Mouse (Mus musculus): Measurements from ENCODE around the gene Gm28230. TPM values are rescaled to one million over a fixed set of nuclear protein-coding genes. Genes with fewer than 3 reads are reported as not detected.

The Gm28230 gene
- polyA plus RNA-seq, 1 experiment from 2014 or later = 2.4 TPM

GRCm38 (mm10) chr2:74721882-74722281, 4.6 kb upstream of the Gm28230 start:
- peak overlapping the region; percentile 80 for H3K9ac ChIP-seq
- peaks cover 100% of the 10 kb centered on the region for H3K4me1 ChIP-seq (replicated peaks)
- H3K4me3 ChIP-seq = peak overlapping the region; percentile 46
- peak overlapping the region; percentile 93 for H3K27ac ChIP-seq (replicated peaks)
- no peaks in the 10 kb centered on the region for H3K27me3 ChIP-seq
- H3K9me3 ChIP-seq = no peaks in the 10 kb centered on the region
- peaks cover 23% of the 10 kb centered on the region; the same call in 1 of the 2 replicates for H3K36me3 ChIP-seq
- peak overlapping the region; percentile 74 for H3K4me2 ChIP-seq
- ATAC-seq (ENCODE audit: low read depth) = peak; percentile 32
- 2% methylated on average over 6 of the region's 6 CpGs for WGBS

- Histone ChIP-seq H3K4me3 (peak overlapping the region; percentile 46), H3K9ac (peak overlapping the region; percentile 80)
Measured at GRCm38 (mm10) chr2:74722949-74723348, 3.6 kb upstream of the Gm28230 start.

GRCm38 (mm10) chr2:74724244-74725015, 2.1 kb upstream of the Gm28230 start:
- Histone ChIP-seq H3K9me3 (no peaks in the 10 kb centered on the region), H3K27me3 (no peaks in the 10 kb centered on the region), H3K9ac (peak overlapping the region; percentile 80), H3K27ac (replicated peaks) (peak overlapping the region; percentile 93), H3K4me3 (peak overlapping the region; percentile 46), H3K36me3 (peaks cover 46% of the 10 kb centered on the region), H3K4me1 (replicated peaks) (peaks cover 100% of the 10 kb centered on the region), H3K4me2 (peak overlapping the region; percentile 74)
- ATAC-seq (ENCODE audit: low read depth) = no peak
- 12% methylated on average over 7 of the region's 7 CpGs for WGBS

More at GRCm38 (mm10) chr2:74722949-74723348, 3.6 kb upstream of the Gm28230 start:
- Histone ChIP-seq H3K4me1 (replicated peaks) (peaks cover 100% of the 10 kb centered on the region), H3K27ac (replicated peaks) (peak overlapping the region; percentile 93), H3K9me3 (no peaks in the 10 kb centered on the region), H3K4me2 (peak overlapping the region; percentile 74), H3K36me3 (peaks cover 33% of the 10 kb centered on the region), H3K27me3 (no peaks in the 10 kb centered on the region)
- 6% methylated on average over 8 of the region's 8 CpGs for WGBS
- no peak for ATAC-seq (ENCODE audit: low read depth)

- Histone ChIP-seq H3K4me2 (peak overlapping the region; percentile 74), H3K9me3 (no peaks in the 10 kb centered on the region), H3K4me3 (peak overlapping the region; percentile 46), H3K27me3 (no peaks in the 10 kb centered on the region), H3K27ac (replicated peaks) (peak overlapping the region; percentile 93), H3K9ac (peak overlapping the region; percentile 80), H3K36me3 (peaks cover 50% of the 10 kb centered on the region), H3K4me1 (replicated peaks) (peaks cover 98% of the 10 kb centered on the region)
- no peak for ATAC-seq (ENCODE audit: low read depth)
- WGBS = 11% methylated on average over 17 of the region's 17 CpGs
Measured at GRCm38 (mm10) chr2:74725171-74725570, 1.4 kb upstream of the Gm28230 start.

GRCm38 (mm10) chr2:74726973-74727639, 578 bp downstream of the Gm28230 start:
- peak overlapping the region; percentile 93 for H3K27ac ChIP-seq (replicated peaks)
- peaks cover 63% of the 10 kb centered on the region for H3K36me3 ChIP-seq
- no peaks in the 10 kb centered on the region for H3K9me3 ChIP-seq
- H3K4me3 ChIP-seq = peak overlapping the region; percentile 46
- no peaks in the 10 kb centered on the region for H3K27me3 ChIP-seq
- peaks cover 98% of the 10 kb centered on the region for H3K4me1 ChIP-seq (replicated peaks)
- H3K9ac ChIP-seq = peak overlapping the region; percentile 80
- H3K4me2 ChIP-seq = peak overlapping the region; percentile 74
- 1% methylated on average over 43 of the region's 43 CpGs for WGBS
- peak; percentile 15 for ATAC-seq (ENCODE audit: low read depth)

- ATAC-seq (ENCODE audit: low read depth) = peak; percentile 62
- Histone ChIP-seq H3K36me3 (peaks cover 63% of the 10 kb centered on the region), H3K4me1 (replicated peaks) (peaks cover 98% of the 10 kb centered on the region), H3K27me3 (no peaks in the 10 kb centered on the region), H3K9me3 (no peaks in the 10 kb centered on the region), H3K4me3 (peak overlapping the region; percentile 46), H3K9ac (peak overlapping the region; percentile 80), H3K27ac (replicated peaks) (peak overlapping the region; percentile 93), H3K4me2 (peak overlapping the region; percentile 74)
- WGBS = 2% methylated on average over 24 of the region's 25 CpGs
Measured at GRCm38 (mm10) chr2:74727640-74728302, 1.2 kb downstream of the Gm28230 start.

GRCm38 (mm10) chr2:74728303-74728680, 1.8 kb downstream of the Gm28230 start:
- 15% methylated on average over 13 of the region's 13 CpGs for WGBS
- Histone ChIP-seq H3K9ac (peak overlapping the region; percentile 80), H3K36me3 (peaks cover 58% of the 10 kb centered on the region), H3K27ac (replicated peaks) (peak overlapping the region; percentile 93), H3K4me2 (peak overlapping the region; percentile 74), H3K4me3 (peak overlapping the region; percentile 46), H3K4me1 (replicated peaks) (peaks cover 98% of the 10 kb centered on the region), H3K9me3 (no peaks in the 10 kb centered on the region), H3K27me3 (no peaks in the 10 kb centered on the region)
- no peak for ATAC-seq (ENCODE audit: low read depth)

GRCm38 (mm10) chr2:74730331-74730730, 3.8 kb downstream of the Gm28230 start:
- peaks cover 98% of the 10 kb centered on the region for H3K4me1 ChIP-seq (replicated peaks)
- H3K36me3 ChIP-seq = peaks cover 54% of the 10 kb centered on the region
- peak overlapping the region; percentile 86 for H3K9ac ChIP-seq
- H3K27me3 ChIP-seq = no peaks in the 10 kb centered on the region
- H3K27ac ChIP-seq (replicated peaks) = peak overlapping the region; percentile 99
- H3K4me3 ChIP-seq = peak overlapping the region; percentile 38
- WGBS = 8% methylated on average over 8 of the region's 8 CpGs
- peak overlapping the region; percentile 68 for H3K4me2 ChIP-seq
- no peaks in the 10 kb centered on the region for H3K9me3 ChIP-seq
- ATAC-seq (ENCODE audit: low read depth) = no peak

GRCm38 (mm10) chr2:74731055-74731454, 4.5 kb downstream of the Gm28230 start:
- ATAC-seq (ENCODE audit: low read depth) = no peak
- peak overlapping the region; percentile 99 for H3K27ac ChIP-seq (replicated peaks)
- peak overlapping the region; percentile 38 for H3K4me3 ChIP-seq
- H3K36me3 ChIP-seq = peaks cover 55% of the 10 kb centered on the region
- H3K9me3 ChIP-seq = no peaks in the 10 kb centered on the region
- H3K4me2 ChIP-seq = peak overlapping the region; percentile 68
- H3K27me3 ChIP-seq = no peaks in the 10 kb centered on the region
- peaks cover 98% of the 10 kb centered on the region for H3K4me1 ChIP-seq (replicated peaks)
- peak overlapping the region; percentile 86 for H3K9ac ChIP-seq

GRCm38 (mm10) chr2:74731799-74732512, 5.4 kb downstream of the Gm28230 start:
- H3K27me3 ChIP-seq = no peaks in the 10 kb centered on the region
- H3K4me3 ChIP-seq = peak overlapping the region; percentile 38
- H3K9me3 ChIP-seq = no peaks in the 10 kb centered on the region
- H3K36me3 ChIP-seq = peaks cover 47% of the 10 kb centered on the region
- peak overlapping the region; percentile 86 for H3K9ac ChIP-seq
- peak overlapping the region; percentile 99 for H3K27ac ChIP-seq (replicated peaks)
- H3K4me2 ChIP-seq = peak overlapping the region; percentile 68
- H3K4me1 ChIP-seq (replicated peaks) = peaks cover 98% of the 10 kb centered on the region
- no peak for ATAC-seq (ENCODE audit: low read depth)
- 6% methylated on average over 9 of the region's 9 CpGs for WGBS

- H3K27ac ChIP-seq (replicated peaks) = peak overlapping the region; percentile 99
- H3K9ac ChIP-seq = peak overlapping the region; percentile 86
Measured at GRCm38 (mm10) chr2:74732513-74733316, 6.2 kb downstream of the Gm28230 start.

More at GRCm38 (mm10) chr2:74732513-74733316, 6.2 kb downstream of the Gm28230 start:
- H3K4me3 ChIP-seq = peak overlapping the region; percentile 38
- H3K36me3 ChIP-seq = peaks cover 40% of the 10 kb centered on the region
- peaks cover 98% of the 10 kb centered on the region for H3K4me1 ChIP-seq (replicated peaks)
- H3K9me3 ChIP-seq = no peaks in the 10 kb centered on the region
- under 1% methylated on average over 52 of the region's 52 CpGs for WGBS
- peak overlapping the region; percentile 68 for H3K4me2 ChIP-seq
- no peak for ATAC-seq (ENCODE audit: low read depth)
- no peaks in the 10 kb centered on the region for H3K27me3 ChIP-seq
